Mouse (Mus musculus) liver, postnatal 0 days (tissue): Measurements from ENCODE around the gene Apex1. TPM values are rescaled to one million over a fixed set of nuclear protein-coding genes. Genes with fewer than 3 reads are reported as not detected.
A peak's percentile ranks its signal among the peaks of the same experiment; 100 is the strongest.
"Not testable (repeated sequence)": the region's sequence is repeated elsewhere in the genome, so short reads cannot be mapped to it uniquely, and the experiment has no call there.

ENCODE experiments used
- ATAC-seq: fragments of 200-750 bp; cut with Nextera tagmentation; 2 replicates; pipeline ENCODE4 v1.8.0; 2017; ENCODE audit warnings: mild to moderate bottlenecking, moderate library complexity
- DNase-seq: peaks from one replicate; pipeline ENCODE4 v3.0.0-alpha.2; 2016
- H3K27ac ChIP-seq: fragments of 300-500 bp; sonication (generic); 2 replicates; pipeline ENCODE4 v1.5.1; 2014; ENCODE audit warnings: antibody characterized with exemption, moderate library complexity, mild to moderate bottlenecking, low read depth
- H3K27me3 ChIP-seq: fragments of 300-500 bp; sonication (generic); 2 replicates; pipeline ENCODE4 v1.6.1; 2014; ENCODE audit warnings: low read length, control low read depth, mixed read lengths; ENCODE audit not compliant: insufficient read depth
- H3K36me3 ChIP-seq: fragments of 300-500 bp; sonication (generic); replicated peaks from 2 replicates; pipeline ENCODE4 v1.6.1; 2014; ENCODE audit warnings: mild to moderate bottlenecking, control low read depth, low read length, moderate library complexity, mixed read lengths; ENCODE audit not compliant: insufficient read depth
- H3K4me1 ChIP-seq: fragments of 300-500 bp; sonication (generic); 2 replicates; pipeline ENCODE4 v1.6.1; 2014; ENCODE audit warnings: antibody characterized with exemption, mild to moderate bottlenecking, control low read depth; ENCODE audit not compliant: insufficient read depth
- H3K4me2 ChIP-seq: fragments of 300-500 bp; sonication (generic); 2 replicates; pipeline ENCODE4 v1.6.1; 2014; ENCODE audit warnings: low read depth, mild to moderate bottlenecking, low read length, moderate library complexity, mixed read lengths
- H3K4me3 ChIP-seq: fragments of 300-500 bp; sonication (generic); 2 replicates; pipeline ENCODE4 v1.5.1; 2014; ENCODE audit warnings: low read depth, low read length
- H3K9ac ChIP-seq: fragments of 300-500 bp; sonication (generic); replicated peaks from 2 replicates; pipeline ENCODE4 v1.6.1; 2014; ENCODE audit warnings: mild to moderate bottlenecking, moderate library complexity
- H3K9me3 ChIP-seq: fragments of 300-500 bp; sonication (generic); 2 replicates; pipeline ENCODE4 v1.6.1; 2016; ENCODE audit warnings: mild to moderate bottlenecking, control low read depth, low read length, mixed read lengths
- CTCF ChIP-seq: sonication (generic); IDR thresholded peaks from 2 replicates; pipeline ENCODE4 v1.5.1; 2016; ENCODE audit warnings: antibody characterized with exemption, low read depth
- EP300 ChIP-seq: IDR thresholded peaks from 2 replicates; pipeline ENCODE4 v1.6.1; 2016; ENCODE audit warnings: antibody characterized with exemption, low read depth, mild to moderate bottlenecking
- WGBS: fragments of 180-500 bp; shearing (Covaris S2); extraction: QIAGEN DNeasy Blood & Tissue Kit; methylation state at CpG from one replicate; pipeline ENCODE4 v1.1.7; 2014; ENCODE audit not compliant: insufficient replicate concordance; 5-methylcytosine and 5-hydroxymethylcytosine counted together
- polyA plus RNA-seq: library from polyadenylated mRNA; unstranded; fragments of >200 nt; fragmentation: Nextera tagmentation; extraction: Ambion mirVana; gene quantifications from 2 replicates; pipeline ENCODE4 v1.2.1, GENCODE M21; 2015

Gene Apex1
- polyA plus RNA-seq, 1 experiment from 2014 or later, result 58.0 TPM

- peaks cover 5% of the 10 kb centered on the region for H3K4me1 ChIP-seq
- 47% methylated on average over 1 of the region's 1 CpGs for WGBS
- no peaks in the 10 kb centered on the region for H3K9me3 ChIP-seq
- no peak overlapping the region for H3K9ac ChIP-seq
- no peaks in the 10 kb centered on the region for H3K27me3 ChIP-seq
- ATAC-seq (no peak), DNase-seq (no peak)
- no peak overlapping the region for H3K27ac ChIP-seq
- no peak for TF ChIP-seq EP300
- TF ChIP-seq CTCF, result no peak
- no peaks in the 10 kb centered on the region for H3K36me3 ChIP-seq
- no peak overlapping the region for H3K4me3 ChIP-seq
- H3K4me2 ChIP-seq, result no peak overlapping the region
These were observed 11.9 kb downstream of the Apex1 start for GRCm38 (mm10) chr14:50936649-50937048.

DNA sequence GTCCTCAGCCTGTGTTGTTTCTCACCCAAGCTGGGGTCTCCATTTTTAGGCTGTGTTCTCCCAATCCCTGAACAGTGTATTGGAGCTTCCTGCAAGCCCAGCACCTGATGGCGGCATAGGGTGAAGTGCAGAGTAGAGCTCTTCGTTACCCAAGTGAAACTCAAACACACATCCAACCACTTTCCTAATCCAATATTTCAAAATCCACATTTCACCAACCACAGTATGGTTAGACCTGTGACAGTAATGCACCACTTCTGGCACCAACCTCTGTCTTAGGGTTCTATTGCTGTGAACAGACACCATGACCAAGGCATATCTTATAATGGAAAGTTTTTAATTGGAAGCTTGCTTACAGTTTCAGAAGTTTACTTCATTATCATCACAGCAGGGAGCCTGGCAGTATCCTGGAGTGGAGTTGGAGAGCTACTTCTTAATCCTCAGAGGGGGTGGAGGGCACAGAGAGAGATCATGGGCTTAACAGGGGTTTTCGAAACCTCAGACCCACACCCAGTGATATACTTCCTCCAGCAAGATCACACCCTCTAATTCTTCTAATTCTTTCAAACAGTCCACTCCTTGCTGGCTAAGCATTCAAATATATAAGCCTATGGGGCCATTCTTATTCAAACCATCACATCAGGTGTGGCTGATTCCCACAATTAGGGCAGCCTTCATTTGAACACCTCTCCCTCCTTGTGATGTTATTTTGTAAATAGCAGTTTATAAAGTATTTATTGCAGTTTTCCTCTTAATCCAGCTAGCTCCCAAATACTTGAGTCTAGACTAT, 13.5 kb downstream of the Apex1 start:
- ATAC-seq, result no peak
- H3K36me3 ChIP-seq, result no peaks in the 10 kb centered on the region
- H3K27ac ChIP-seq, result no peak overlapping the region
- no peak overlapping the region for H3K9ac ChIP-seq
- DNase-seq, result no peak
- WGBS, result 71% methylated on average over 3 of the region's 3 CpGs
- no peaks in the 10 kb centered on the region for H3K4me1 ChIP-seq
- 0 out of 2 replicates have a peak overlapping the region, but pooled peaks have one; percentile 6 for H3K4me3 ChIP-seq
- no peaks in the 10 kb centered on the region for H3K9me3 ChIP-seq
- peak overlapping the region; percentile 18; the same call in 1 of the 2 replicates for H3K4me2 ChIP-seq
- TF ChIP-seq CTCF (no peak), EP300 (no peak)
- H3K27me3 ChIP-seq, result no peaks in the 10 kb centered on the region

DNA sequence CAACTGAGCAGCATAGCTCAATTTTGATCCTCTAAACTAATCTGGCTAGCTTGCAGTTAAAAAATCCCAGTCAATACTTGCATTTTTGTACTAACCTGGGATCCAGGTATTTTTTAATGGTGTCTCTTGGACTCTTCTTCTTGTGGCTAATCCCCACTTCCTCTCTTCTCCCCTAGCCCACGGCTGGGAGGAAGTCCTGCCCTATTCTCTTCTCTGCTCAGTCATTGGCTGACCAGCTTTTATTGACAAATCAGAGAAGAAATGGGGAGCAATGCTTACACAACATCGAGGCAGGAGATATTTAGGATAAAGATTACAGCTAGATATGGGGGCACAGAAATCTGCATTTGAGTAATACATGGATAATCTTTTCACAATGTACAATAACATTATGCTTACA, 14.2 kb downstream of the Apex1 start:
- TF ChIP-seq CTCF (no peak), EP300 (no peak)
- Histone ChIP-seq H3K27ac (no peak overlapping the region), H3K4me3 (0 out of 2 replicates have a peak overlapping the region, but pooled peaks have one; percentile 6), H3K9ac (no peak overlapping the region), H3K4me2 (peak overlapping the region; percentile 18; the same call in 1 of the 2 replicates), H3K9me3 (no peaks in the 10 kb centered on the region), H3K36me3 (no peaks in the 10 kb centered on the region), H3K4me1 (no peaks in the 10 kb centered on the region; the same call in 1 of the 2 replicates), H3K27me3 (no peaks in the 10 kb centered on the region)
- DNase-seq (no peak), ATAC-seq (no peak)
- WGBS, result 12% methylated on average over 2 of the region's 2 CpGs

GRCm38 (mm10) chr14:50943932-50944667, 19.3 kb downstream of the Apex1 start, which contains the start of gene Gm49342:
Gm49342 (plus strand) TSS chr14:50944517.
- ATAC-seq (peak; percentile 98), DNase-seq (peak; percentile 95)
- peak within 1 kb of the TSS; percentile 78 for H3K4me3 ChIP-seq
- H3K27ac ChIP-seq, result peak within 1 kb of the TSS; percentile 82
- peak; percentile 63 for TF ChIP-seq CTCF
- no peak; the same call in 1 of the 2 replicates for TF ChIP-seq EP300
- peak within 1 kb of the TSS; percentile 68 for H3K4me2 ChIP-seq
- H3K27me3 ChIP-seq, result no peaks in the 10 kb centered on the region
- peak within 1 kb of the TSS; percentile 75 for H3K9ac ChIP-seq
- no peaks in the 10 kb centered on the region for H3K9me3 ChIP-seq
- WGBS, result 6% methylated on average over 31 of the region's 31 CpGs
- H3K36me3 ChIP-seq, result 0 out of 2 replicates have a peak, but pooled peaks cover 3% of the 10 kb centered on the region
- peaks cover 4% of the 10 kb centered on the region for H3K4me1 ChIP-seq

GRCm38 (mm10) chr14:50944668-50945033, 19.9 kb downstream of the Apex1 start:
- ATAC-seq, result peak; percentile 90
- not testable (repeated sequence) for H3K27me3 ChIP-seq, H3K4me1 ChIP-seq, DNase-seq, H3K9me3 ChIP-seq, H3K36me3 ChIP-seq
- peak overlapping the region; percentile 68 for H3K4me2 ChIP-seq
- H3K27ac ChIP-seq, result peak overlapping the region; percentile 82
- 1% methylated on average over 14 of the region's 15 CpGs for WGBS
- peak overlapping the region; percentile 78 for H3K4me3 ChIP-seq
- peak overlapping the region; percentile 75 for H3K9ac ChIP-seq
- peak; percentile 50 for TF ChIP-seq CTCF

DNA sequence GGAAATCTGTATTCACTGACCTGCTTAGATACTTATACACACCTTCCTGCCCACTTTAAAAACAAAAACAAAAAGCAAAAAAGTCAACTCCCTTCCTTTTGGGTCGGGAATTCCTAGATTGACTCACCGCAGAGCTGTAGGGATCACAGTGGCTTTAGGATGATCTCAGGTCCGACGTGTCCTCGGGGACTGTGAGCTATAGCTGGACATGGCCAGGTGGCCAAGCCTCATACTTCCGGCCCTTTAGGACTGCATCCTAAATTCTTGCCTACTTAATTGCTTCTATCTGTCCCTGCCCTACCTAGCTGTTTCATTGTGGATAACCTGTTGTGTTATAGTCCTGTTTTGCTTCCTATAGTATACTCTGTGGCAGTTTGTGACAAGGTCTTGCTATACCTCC, 20.3 kb downstream of the Apex1 start:
- Histone ChIP-seq H3K4me2 (peak overlapping the region; percentile 68), H3K4me3 (peak overlapping the region; percentile 78), H3K27ac (peak overlapping the region; percentile 82), H3K9ac (peak overlapping the region; percentile 75)
- not testable (repeated sequence) for DNase-seq, H3K4me1 ChIP-seq, H3K27me3 ChIP-seq, H3K9me3 ChIP-seq, H3K36me3 ChIP-seq, ATAC-seq
- WGBS, result 5% methylated on average over 6 of the region's 6 CpGs

GRCm38 (mm10) chr14:50945526-50945925, 20.8 kb downstream of the Apex1 start:
- H3K9ac ChIP-seq, result peak overlapping the region; percentile 75
- 6% methylated on average over 3 of the region's 3 CpGs for WGBS
- H3K4me2 ChIP-seq, result peak overlapping the region; percentile 68
- not testable (repeated sequence) for DNase-seq, ATAC-seq, H3K9me3 ChIP-seq, H3K27me3 ChIP-seq, H3K4me1 ChIP-seq, H3K36me3 ChIP-seq
- peak overlapping the region; percentile 82 for H3K27ac ChIP-seq
- H3K4me3 ChIP-seq, result peak overlapping the region; percentile 78
